17 mouse cellular contexts compared by ENCODE assay signal in genomic region chr7:89917776-89918175, GRCm38 (mm10). TPM values are rescaled to one million over a fixed set of nuclear protein-coding genes. Genes with fewer than 3 reads are reported as not detected.
"Had no signal": no experiment of that assay in that cellular context is flagged by ENCODE, and none has a peak within 500 bp of the region (broad histone marks: within the 10 kb centered on the region; RNA-seq: fewer than 3 reads in every experiment).

No protein-coding gene starts in this region.

- H3K27me3 ChIP-seq: lung, embryonic 15.5 days; megakaryocyte, embryonic 14.5 days; midbrain, embryonic 13.5 days; midbrain, embryonic 15.5 days; neural tube, embryonic 12.5 days; stomach, embryonic 15.5 days had no signal

- H3K4me1 ChIP-seq: lung, embryonic 15.5 days; midbrain, embryonic 13.5 days; midbrain, embryonic 15.5 days; neural tube, embryonic 12.5 days; stomach, embryonic 15.5 days had no signal

- H3K9me3 ChIP-seq: lung, embryonic 15.5 days; megakaryocyte, embryonic 14.5 days; midbrain, embryonic 13.5 days; midbrain, embryonic 15.5 days; neural tube, embryonic 12.5 days; stomach, embryonic 15.5 days had no signal

- H3K27ac ChIP-seq: lung, embryonic 15.5 days; macrophage; midbrain, embryonic 13.5 days; midbrain, embryonic 15.5 days; neural tube, embryonic 12.5 days; stomach, embryonic 15.5 days had no signal

- DNase-seq: lung, adult 2 months; lung, postnatal 14 days; lung, postnatal 36 days; right cerebral cortex, postnatal 14 days; thymus, adult 2 months; thymus, postnatal 25 days; thymus, postnatal 4 days had no signal

- H3K4me3 ChIP-seq: lung, embryonic 15.5 days; megakaryocyte, embryonic 14.5 days; midbrain, embryonic 13.5 days; midbrain, embryonic 15.5 days; neural tube, embryonic 12.5 days; stomach, embryonic 15.5 days had no signal

RNA-seq across cellular contexts. Expression of gene Ccdc81, which starts 14.3 kb away (rescaled TPM):
- total RNA-seq: megakaryocyte progenitor cell, adult 5-6 weeks; monocyte, adult 5-6 weeks; neutrophil, adult 5-6 weeks had no signal
- polyA plus RNA-seq: macrophage; stomach, embryonic 15.5 days; thymus, adult 2 months had no signal
